Mouse (Mus musculus): ENCODE results near the gene Pla2g6. TPM values are rescaled to one million over a fixed set of nuclear protein-coding genes. Genes with fewer than 3 reads are reported as not detected.

Gene Pla2g6
- 8.3 and 13.0 TPM in 2 replicates for polyA plus RNA-seq (2011; ENCODE audit: insufficient read depth, insufficient read length, low replicate concordance, missing spikeins)

DNA sequence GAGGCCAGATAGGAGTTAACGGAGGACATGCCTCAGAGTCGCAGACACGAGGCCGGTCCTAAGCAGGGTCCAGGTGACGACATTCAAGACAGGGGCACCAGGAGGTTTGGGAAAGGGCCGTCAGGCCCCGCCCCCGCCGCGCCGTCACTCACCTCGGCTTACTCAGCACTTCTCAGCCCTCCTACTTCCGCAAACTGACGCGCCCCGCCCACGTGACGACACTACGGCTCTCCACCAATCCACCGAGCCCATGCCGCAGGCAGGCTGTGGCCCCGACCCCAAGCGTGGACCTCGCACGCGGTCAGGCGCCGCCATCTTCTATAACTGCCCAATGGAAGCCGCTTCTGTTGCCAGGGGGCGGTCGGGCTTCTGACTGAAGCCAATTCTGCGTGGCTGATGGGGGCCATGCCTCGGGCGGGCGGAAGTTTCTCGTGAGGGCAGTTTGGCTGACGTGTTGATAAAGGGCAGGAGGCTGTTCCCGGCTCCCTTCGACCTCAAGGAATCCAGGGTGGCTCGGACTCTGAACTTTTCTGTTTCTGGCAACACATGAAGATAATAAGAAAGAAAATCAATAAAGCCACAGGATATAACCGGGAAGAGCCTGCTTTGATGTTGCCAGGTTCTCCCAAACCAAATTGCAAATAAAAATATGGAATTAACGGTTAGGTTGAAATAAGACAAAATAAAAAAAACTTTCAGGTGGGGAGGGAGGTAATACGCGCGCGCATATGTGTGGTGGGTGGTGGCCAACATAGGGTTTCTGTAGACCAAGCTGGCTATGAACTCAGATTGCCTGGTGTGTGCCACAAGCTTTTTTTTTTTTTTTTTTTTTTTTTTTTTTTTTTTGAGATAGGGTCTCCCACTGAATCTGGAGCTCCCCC lies at the start of gene Pla2g6:
TSS of gene Pla2g6 (minus strand) at position 333 of the 881 bp plus-strand sequence.
- Histone ChIP-seq H3K4me3 (replicated peaks; ENCODE audit: control insufficient read depth, low read depth, low read length) (peak within 1 kb of the TSS; percentile 87), H3K27ac (ENCODE audit: control insufficient read depth, insufficient read depth, low read depth, low read length, poor library complexity) (peak within 1 kb of the TSS; percentile 64), H3K4me1 (ENCODE audit: control insufficient read depth, insufficient read depth, low read length) (peaks cover 8% of the 10 kb centered on the region; the same call in 1 of the 2 replicates)
- peak; percentile 55; the same call in 1 of the 2 replicates for TF ChIP-seq POLR2A (IDR thresholded peaks at IDR 0.05; ENCODE audit: borderline replicate concordance, control insufficient read depth, low read depth, low read length)
- TF ChIP-seq CTCF (IDR thresholded peaks at IDR 0.05; ENCODE audit: control insufficient read depth, insufficient read depth, low read length): 0 out of 2 replicates have a peak, but pooled peaks have one; percentile 8
- 1% methylated on average over 45 of the region's 46 CpGs for WGBS

DNA sequence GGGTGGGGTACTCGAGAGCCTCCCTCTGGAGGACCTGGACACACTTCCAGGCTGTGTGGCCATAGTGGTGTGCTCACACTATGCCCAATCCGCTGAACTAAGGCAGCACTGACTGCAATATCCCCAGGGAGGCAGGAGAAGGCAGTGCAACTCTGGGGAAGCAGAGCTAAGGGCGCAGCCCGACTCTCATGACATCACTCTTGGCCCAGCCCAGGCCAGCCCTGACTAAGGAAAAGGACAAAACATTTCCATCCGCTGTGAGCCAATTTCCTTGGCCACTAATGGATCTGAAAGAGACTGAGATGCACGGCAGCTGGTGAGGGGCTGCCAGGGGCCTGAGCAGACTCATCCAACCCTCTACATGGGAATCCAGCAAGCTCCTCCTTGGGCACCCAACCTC lies 49.5 kb upstream of the Pla2g6 start:
- Histone ChIP-seq H3K4me1 (ENCODE audit: control insufficient read depth, insufficient read depth, low read length) (no peaks in the 10 kb centered on the region), H3K4me3 (replicated peaks; ENCODE audit: control insufficient read depth, low read depth, low read length) (no peak overlapping the region), H3K27ac (ENCODE audit: control insufficient read depth, insufficient read depth, low read depth, low read length, poor library complexity) (no peak overlapping the region)
- WGBS: 79% methylated on average over 6 of the region's 6 CpGs
- TF ChIP-seq POLR2A (IDR thresholded peaks at IDR 0.05; ENCODE audit: borderline replicate concordance, control insufficient read depth, low read depth, low read length) (no peak), CTCF (IDR thresholded peaks at IDR 0.05; ENCODE audit: control insufficient read depth, insufficient read depth, low read length) (no peak)

DNA sequence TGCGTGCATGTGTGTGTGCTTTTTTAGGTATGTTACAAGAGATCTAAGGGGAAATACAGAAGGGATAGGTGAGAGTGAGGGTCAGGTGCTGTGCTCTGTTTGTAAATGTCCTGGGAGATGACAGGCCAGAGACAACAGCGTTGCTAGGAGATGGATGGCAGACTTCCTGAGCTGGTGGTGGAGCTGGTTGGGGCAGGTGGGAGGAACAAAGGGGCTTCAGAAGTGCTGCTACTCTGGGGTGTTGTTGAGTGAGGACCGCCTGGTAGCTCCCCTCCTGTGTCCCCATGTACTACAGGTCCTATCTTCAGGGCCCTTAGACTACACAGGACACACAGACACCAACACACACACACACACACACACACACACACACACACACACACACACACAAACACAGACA lies 46.6 kb upstream of the Pla2g6 start:
- TF ChIP-seq CTCF (IDR thresholded peaks at IDR 0.05; ENCODE audit: control insufficient read depth, insufficient read depth, low read length) (no peak), POLR2A (IDR thresholded peaks at IDR 0.05; ENCODE audit: borderline replicate concordance, control insufficient read depth, low read depth, low read length) (no peak)
- WGBS: 66% methylated on average over 3 of the region's 3 CpGs
- no peak overlapping the region for H3K4me3 ChIP-seq (replicated peaks; ENCODE audit: control insufficient read depth, low read depth, low read length)
- H3K4me1 ChIP-seq (ENCODE audit: control insufficient read depth, insufficient read depth, low read length): no peaks in the 10 kb centered on the region
- H3K27ac ChIP-seq (ENCODE audit: control insufficient read depth, insufficient read depth, low read depth, low read length, poor library complexity): no peak overlapping the region

DNA sequence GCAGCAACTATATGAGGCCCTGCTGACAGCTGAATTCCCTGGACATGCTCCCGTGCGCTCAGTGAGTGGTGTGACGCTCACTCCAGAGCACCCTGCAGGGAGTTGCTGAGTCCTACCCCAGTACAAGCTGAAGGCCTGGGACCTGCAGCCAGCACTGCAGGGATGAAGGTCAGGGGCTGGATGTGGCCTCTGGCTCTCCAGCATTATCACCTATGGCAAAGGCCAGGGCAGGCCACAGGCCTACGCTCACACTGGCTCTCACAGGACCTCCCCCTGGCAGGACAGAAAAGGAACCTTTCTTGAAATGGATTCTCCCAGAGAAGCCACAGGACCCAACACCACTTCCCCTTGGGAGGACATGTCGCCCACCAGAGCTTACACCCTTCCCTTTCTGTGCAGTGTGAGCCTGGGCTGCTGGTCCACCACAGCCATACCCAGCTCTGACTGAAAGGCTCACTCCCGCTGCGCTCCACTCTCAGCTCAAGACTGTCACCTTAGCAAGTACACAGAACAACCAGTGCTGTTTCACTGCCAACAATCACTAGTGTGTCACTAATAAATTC lies 42.2 kb upstream of the Pla2g6 start:
- Histone ChIP-seq H3K27ac (ENCODE audit: control insufficient read depth, insufficient read depth, low read depth, low read length, poor library complexity) (no peak overlapping the region), H3K4me1 (ENCODE audit: control insufficient read depth, insufficient read depth, low read length) (no peaks in the 10 kb centered on the region), H3K4me3 (replicated peaks; ENCODE audit: control insufficient read depth, low read depth, low read length) (no peak overlapping the region)
- 71% methylated on average over 7 of the region's 7 CpGs for WGBS
- TF ChIP-seq CTCF (IDR thresholded peaks at IDR 0.05; ENCODE audit: control insufficient read depth, insufficient read depth, low read length): no peak
- TF ChIP-seq POLR2A (IDR thresholded peaks at IDR 0.05; ENCODE audit: borderline replicate concordance, control insufficient read depth, low read depth, low read length): peak; percentile 18; the same call in 1 of the 2 replicates

DNA sequence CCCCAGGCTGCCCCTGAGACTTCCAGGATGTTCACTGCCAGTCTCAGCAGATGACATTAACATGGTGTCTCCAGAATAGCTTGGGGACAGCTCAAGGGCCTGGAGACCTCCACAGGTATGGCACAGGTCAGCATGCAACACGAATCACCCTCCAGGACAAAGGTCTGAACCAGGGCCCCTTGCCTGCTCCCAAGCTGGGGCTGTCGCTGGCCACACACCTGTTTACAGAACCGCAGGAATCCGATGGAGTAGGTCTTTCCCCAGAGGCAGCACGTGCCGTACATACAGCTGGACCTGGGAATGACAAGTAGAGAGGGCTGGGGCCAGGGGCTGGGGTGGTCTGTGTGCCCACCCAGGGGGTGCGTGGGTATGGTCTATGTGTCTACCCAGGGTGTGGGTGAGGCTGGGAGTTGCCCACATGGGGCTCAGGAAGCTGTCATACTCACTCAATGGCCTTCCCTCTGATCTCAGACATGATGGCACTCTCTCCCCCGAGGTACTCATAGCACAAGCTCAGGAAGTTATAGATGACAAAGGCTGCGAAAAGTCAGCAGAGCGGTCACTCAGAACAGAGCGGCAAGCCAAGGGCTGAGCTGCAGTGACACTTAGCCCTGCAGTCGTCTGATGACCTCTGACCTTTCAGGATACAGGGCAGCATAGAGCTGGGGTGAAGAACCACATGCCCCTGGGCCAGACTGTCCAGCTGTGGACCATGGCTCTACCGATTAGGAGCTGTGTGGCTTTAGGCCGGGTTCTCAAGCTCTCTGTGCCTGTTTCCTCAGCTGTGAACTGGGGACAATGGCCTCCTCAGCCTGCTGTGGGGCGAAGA lies 41.5 kb upstream of the Pla2g6 start:
- Histone ChIP-seq H3K4me1 (ENCODE audit: control insufficient read depth, insufficient read depth, low read length) (no peaks in the 10 kb centered on the region), H3K27ac (ENCODE audit: control insufficient read depth, insufficient read depth, low read depth, low read length, poor library complexity) (no peak overlapping the region), H3K4me3 (replicated peaks; ENCODE audit: control insufficient read depth, low read depth, low read length) (no peak overlapping the region)
- 83% methylated on average over 15 of the region's 15 CpGs for WGBS
- TF ChIP-seq CTCF (IDR thresholded peaks at IDR 0.05; ENCODE audit: control insufficient read depth, insufficient read depth, low read length): no peak
- no peak for TF ChIP-seq POLR2A (IDR thresholded peaks at IDR 0.05; ENCODE audit: borderline replicate concordance, control insufficient read depth, low read depth, low read length)

DNA sequence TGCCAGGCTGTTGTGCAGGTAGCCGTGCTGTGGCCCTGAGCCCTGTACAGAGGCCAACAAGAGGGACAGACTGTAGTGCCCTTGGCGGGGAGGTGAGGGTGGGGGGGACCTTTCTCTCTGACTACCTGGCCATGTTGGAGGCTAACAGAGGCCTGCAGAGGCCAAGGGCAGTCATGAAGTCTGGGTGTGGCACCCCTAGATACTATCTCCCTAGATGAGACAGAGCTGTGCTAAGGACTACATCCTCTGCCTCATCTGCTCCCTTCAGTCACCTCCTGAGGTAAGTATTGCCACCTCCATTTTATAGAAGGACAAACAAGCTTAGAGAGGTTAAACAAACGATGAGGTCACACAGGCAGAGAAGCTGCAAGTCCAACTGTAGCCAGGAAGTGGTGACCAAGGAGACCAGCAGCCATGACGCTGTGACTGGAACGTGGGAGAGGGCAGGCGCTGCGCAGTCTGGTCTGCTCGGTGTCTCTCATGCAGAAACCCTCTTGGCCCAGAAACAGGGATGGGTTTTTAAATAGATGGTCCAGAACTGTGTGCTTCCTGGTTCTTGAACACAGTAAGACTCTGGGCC lies 40.8 kb upstream of the Pla2g6 start:
- Histone ChIP-seq H3K27ac (ENCODE audit: control insufficient read depth, insufficient read depth, low read depth, low read length, poor library complexity) (no peak overlapping the region), H3K4me3 (replicated peaks; ENCODE audit: control insufficient read depth, low read depth, low read length) (no peak overlapping the region), H3K4me1 (ENCODE audit: control insufficient read depth, insufficient read depth, low read length) (no peaks in the 10 kb centered on the region)
- TF ChIP-seq CTCF (IDR thresholded peaks at IDR 0.05; ENCODE audit: control insufficient read depth, insufficient read depth, low read length): no peak
- no peak for TF ChIP-seq POLR2A (IDR thresholded peaks at IDR 0.05; ENCODE audit: borderline replicate concordance, control insufficient read depth, low read depth, low read length)
- WGBS: 86% methylated on average over 8 of the region's 8 CpGs

DNA sequence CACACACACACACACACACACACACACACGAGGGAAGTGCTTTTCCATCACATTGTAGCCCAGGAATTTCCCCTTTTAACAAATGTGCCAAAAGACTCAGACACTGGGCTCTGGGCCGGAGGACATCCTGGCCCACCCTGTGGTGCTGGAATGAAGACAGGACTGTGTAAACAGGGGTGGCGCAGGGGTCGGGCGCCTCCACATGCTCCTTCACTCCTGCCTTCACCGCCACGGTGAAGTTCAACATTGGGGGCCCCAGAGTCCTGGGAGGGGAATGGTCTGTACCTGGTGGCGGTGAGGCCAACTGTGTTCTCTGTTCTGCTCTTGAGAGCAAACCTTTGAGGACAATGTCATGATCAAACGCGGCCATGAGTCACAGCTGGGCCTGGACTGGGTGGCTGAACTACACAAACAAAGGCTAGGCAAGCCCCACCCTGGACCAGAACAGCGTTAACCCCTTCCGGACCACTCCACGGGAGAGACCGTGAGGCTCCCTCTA lies 40.2 kb upstream of the Pla2g6 start:
- TF ChIP-seq CTCF (IDR thresholded peaks at IDR 0.05; ENCODE audit: control insufficient read depth, insufficient read depth, low read length): no peak
- TF ChIP-seq POLR2A (IDR thresholded peaks at IDR 0.05; ENCODE audit: borderline replicate concordance, control insufficient read depth, low read depth, low read length): no peak
- H3K27ac ChIP-seq (ENCODE audit: control insufficient read depth, insufficient read depth, low read depth, low read length, poor library complexity): no peak overlapping the region
- WGBS: 84% methylated on average over 14 of the region's 14 CpGs

More for the DNA sequence above, 40.2 kb upstream of the Pla2g6 start:
- no peak overlapping the region for H3K4me3 ChIP-seq (replicated peaks; ENCODE audit: control insufficient read depth, low read depth, low read length)
- H3K4me1 ChIP-seq (ENCODE audit: control insufficient read depth, insufficient read depth, low read length): no peaks in the 10 kb centered on the region
